Mouse (Mus musculus) embryonic facial prominence, embryonic 10.5 days (tissue): ENCODE measurements around the gene Camta1. TPM values are rescaled to one million over a fixed set of nuclear protein-coding genes. Genes with fewer than 3 reads are reported as not detected.

Experiments used
- DNase-seq: peaks from one replicate; pipeline ENCODE4 v3.0.0-alpha.2; 2017; ENCODE audit warnings: low spot score
- H3K27ac ChIP-seq: fragments of 300-500 bp; sonication (generic); replicated peaks from 2 replicates; pipeline ENCODE4 v1.5.1; 2016; ENCODE audit warnings: mild to moderate bottlenecking
- H3K27me3 ChIP-seq: fragments of 300-500 bp; sonication (generic); replicated peaks from 2 replicates; pipeline ENCODE4 v1.6.1; 2016; ENCODE audit warnings: low read depth, mild to moderate bottlenecking; ENCODE audit not compliant: poor library complexity, severe bottlenecking
- H3K36me3 ChIP-seq: fragments of 300-500 bp; sonication (generic); replicated peaks from 2 replicates; pipeline ENCODE4 v1.6.1; 2016; ENCODE audit warnings: mild to moderate bottlenecking, moderate library complexity
- H3K4me1 ChIP-seq: fragments of 300-500 bp; sonication (generic); 2 replicates; pipeline ENCODE4 v1.6.1; 2016
- H3K4me3 ChIP-seq: fragments of 300-500 bp; sonication (generic); 2 replicates; pipeline ENCODE4 v1.5.1; 2016; ENCODE audit warnings: mild to moderate bottlenecking, moderate library complexity
- H3K9me3 ChIP-seq: fragments of 300-500 bp; sonication (generic); 2 replicates; pipeline ENCODE4 v1.6.1; 2016; ENCODE audit warnings: mild to moderate bottlenecking
- WGBS: fragments of 180-500 bp; shearing (Covaris S2); methylation state at CpG from one replicate; pipeline ENCODE4 v1.1.7; 2016; 5-methylcytosine and 5-hydroxymethylcytosine counted together
- polyA plus RNA-seq: library from polyadenylated mRNA; unstranded; fragments of >200 nt; fragmentation: Nextera tagmentation; extraction: Ambion mirVana; gene quantifications from 2 replicates; pipeline ENCODE4 v1.2.1, GENCODE M21; 2016

Camta1 gene
- polyA plus RNA-seq, 1 experiment from 2014 or later: 110 TPM

DNA sequence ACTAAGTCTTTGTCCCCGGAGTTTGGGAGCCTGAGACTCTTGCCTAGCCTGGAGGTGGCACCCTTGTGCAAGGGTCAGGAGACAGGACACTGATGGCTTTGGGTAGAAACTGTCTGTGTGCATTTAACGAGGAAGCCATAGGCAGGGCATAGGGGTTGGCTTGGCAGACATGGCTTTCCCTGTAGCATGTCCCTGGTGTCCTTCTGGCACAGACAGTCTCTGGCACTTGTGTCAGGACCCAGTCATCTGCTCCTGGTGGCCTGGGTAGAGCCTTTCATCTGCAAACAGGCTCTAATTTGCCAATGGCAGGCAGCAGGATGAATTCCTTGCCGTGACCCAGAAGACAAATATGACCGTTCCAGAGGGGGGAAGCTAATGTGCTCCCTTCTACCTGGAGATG is 700.7 kb downstream of the Camta1 start:
- DNase-seq: no peak
- no peaks in the 10 kb centered on the region; the same call in 1 of the 2 replicates for H3K4me1 ChIP-seq
- no peaks in the 10 kb centered on the region for H3K36me3 ChIP-seq
- peaks cover 22% of the 10 kb centered on the region for H3K27me3 ChIP-seq
- 71% methylated on average over 4 of the region's 4 CpGs for WGBS
- no peaks in the 10 kb centered on the region for H3K9me3 ChIP-seq
- H3K27ac ChIP-seq: no peak overlapping the region
- no peak overlapping the region for H3K4me3 ChIP-seq

DNA sequence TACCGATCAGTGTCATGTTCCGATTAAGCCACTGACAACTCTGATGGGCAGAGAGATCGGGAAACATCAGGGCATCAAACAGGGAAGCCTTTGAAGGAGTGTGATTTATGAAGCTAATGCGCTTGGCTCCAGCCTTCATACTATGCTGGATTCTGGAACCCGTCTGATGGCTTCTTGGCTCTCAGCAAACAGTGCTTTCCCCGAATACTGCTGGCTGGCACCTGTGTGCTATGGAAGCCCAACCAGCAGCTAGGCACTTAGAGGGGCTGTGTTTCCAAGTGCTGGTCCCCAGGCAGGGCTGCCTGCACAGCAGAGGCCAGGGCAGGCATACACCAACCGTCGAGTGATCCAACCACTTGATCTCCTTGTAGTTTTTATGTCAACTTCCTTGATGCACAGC is 701.2 kb downstream of the Camta1 start:
- 81% methylated on average over 8 of the region's 8 CpGs for WGBS
- Histone ChIP-seq H3K4me1 (no peaks in the 10 kb centered on the region; the same call in 1 of the 2 replicates), H3K27ac (no peak overlapping the region), H3K36me3 (no peaks in the 10 kb centered on the region), H3K9me3 (no peaks in the 10 kb centered on the region), H3K27me3 (peaks cover 17% of the 10 kb centered on the region), H3K4me3 (no peak overlapping the region)
- DNase-seq: no peak

DNA sequence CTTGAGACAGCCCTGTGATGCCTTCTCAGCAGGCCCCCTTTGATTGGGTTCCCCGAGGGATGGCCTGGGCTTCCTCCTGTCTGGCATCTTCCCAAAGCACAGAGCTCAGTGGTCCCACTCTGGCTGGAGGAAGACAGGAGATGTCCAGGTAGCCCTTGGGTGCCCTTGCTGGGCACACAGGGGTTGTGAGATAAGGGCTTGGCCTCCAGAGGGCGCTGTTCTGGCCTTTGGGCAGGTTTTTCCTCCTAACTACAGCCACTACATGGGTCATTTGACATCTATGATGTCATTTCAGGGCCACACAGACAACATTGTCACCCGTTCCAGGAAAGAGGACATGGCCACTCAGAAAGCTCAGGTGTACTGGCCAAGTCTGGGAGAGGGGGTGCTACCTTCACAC is 703.4 kb downstream of the Camta1 start:
- Histone ChIP-seq H3K36me3 (no peaks in the 10 kb centered on the region), H3K4me1 (peaks cover 13% of the 10 kb centered on the region), H3K27me3 (peaks cover 16% of the 10 kb centered on the region; the same call in 1 of the 2 replicates), H3K27ac (no peak overlapping the region), H3K9me3 (no peaks in the 10 kb centered on the region), H3K4me3 (no peak overlapping the region)
- 56% methylated on average over 3 of the region's 3 CpGs for WGBS
- no peak for DNase-seq

DNA sequence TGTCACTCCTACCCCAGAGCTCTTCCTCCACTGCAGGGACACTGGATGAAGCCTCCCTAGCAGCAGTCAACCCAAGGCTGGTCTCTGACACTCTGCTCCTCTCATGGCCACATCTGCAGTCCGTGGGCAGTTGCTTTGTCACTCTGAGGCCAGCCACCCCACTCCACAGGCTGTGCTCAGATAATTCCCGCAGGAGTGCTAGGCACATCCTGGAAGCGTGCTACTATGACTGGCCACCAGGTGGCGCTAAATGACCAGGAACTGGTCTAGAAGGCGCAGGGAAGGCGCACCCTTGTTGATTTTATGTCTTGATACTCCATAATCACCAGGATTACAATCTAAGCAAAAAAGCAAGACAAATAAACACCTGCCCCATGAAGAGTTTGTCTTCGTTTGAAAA is 704.8 kb downstream of the Camta1 start:
- Histone ChIP-seq H3K4me3 (no peak overlapping the region), H3K4me1 (peaks cover 21% of the 10 kb centered on the region), H3K27ac (no peak overlapping the region), H3K9me3 (no peaks in the 10 kb centered on the region), H3K27me3 (peaks cover 22% of the 10 kb centered on the region; the same call in 1 of the 2 replicates), H3K36me3 (no peaks in the 10 kb centered on the region)
- 3% methylated on average over 7 of the region's 7 CpGs for WGBS
- DNase-seq: peak; percentile 80

DNA sequence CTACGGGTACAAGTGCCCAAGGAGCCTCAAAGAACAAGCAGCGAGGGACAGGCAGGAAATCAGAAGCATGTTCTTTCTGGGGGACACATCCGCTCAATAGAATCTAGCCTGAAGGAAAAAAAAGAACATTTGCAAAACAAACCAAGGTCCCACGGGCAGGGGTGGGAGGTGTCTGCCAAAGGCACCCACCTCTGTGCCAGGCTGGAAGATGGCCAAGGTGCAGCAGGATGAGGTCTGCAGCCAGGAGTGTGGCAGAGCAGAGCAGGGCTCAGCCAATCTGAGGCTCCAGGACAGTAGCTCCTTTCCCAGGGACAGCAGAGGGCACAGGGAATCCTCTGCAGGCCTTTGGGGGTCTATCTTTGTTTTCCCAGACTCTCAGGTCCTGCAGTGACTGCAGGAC is 706.1 kb downstream of the Camta1 start:
- Histone ChIP-seq H3K4me1 (peaks cover 27% of the 10 kb centered on the region), H3K4me3 (no peak overlapping the region), H3K27me3 (peaks cover 20% of the 10 kb centered on the region; the same call in 1 of the 2 replicates), H3K36me3 (no peaks in the 10 kb centered on the region), H3K27ac (no peak overlapping the region), H3K9me3 (no peaks in the 10 kb centered on the region)
- WGBS: 79% methylated on average over 4 of the region's 4 CpGs
- DNase-seq: no peak

DNA sequence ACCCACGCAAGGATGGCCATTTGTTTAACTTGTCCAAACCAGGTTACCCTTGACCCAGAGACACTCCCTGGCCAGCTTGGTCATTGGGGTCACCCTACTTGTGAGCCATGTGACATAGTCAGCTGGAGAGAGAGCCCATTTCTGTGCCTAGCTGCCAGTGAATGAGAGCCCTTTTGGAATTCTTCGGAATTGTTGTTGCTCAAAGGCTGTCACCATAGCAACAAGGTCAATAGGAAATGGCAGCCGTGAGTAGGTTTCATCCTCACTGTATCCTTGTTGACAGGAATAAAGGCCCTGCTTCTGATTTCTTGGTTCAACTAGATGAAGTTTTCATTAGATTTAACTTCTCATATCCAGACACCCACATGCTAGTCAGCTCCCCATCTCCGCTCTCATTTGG is 707.4 kb downstream of the Camta1 start:
- Histone ChIP-seq H3K27me3 (peaks cover 20% of the 10 kb centered on the region; the same call in 1 of the 2 replicates), H3K4me1 (peaks cover 27% of the 10 kb centered on the region), H3K27ac (no peak overlapping the region), H3K36me3 (no peaks in the 10 kb centered on the region), H3K4me3 (no peak overlapping the region), H3K9me3 (no peaks in the 10 kb centered on the region)
- DNase-seq: no peak
- WGBS: 58% methylated on average over 4 of the region's 4 CpGs

DNA sequence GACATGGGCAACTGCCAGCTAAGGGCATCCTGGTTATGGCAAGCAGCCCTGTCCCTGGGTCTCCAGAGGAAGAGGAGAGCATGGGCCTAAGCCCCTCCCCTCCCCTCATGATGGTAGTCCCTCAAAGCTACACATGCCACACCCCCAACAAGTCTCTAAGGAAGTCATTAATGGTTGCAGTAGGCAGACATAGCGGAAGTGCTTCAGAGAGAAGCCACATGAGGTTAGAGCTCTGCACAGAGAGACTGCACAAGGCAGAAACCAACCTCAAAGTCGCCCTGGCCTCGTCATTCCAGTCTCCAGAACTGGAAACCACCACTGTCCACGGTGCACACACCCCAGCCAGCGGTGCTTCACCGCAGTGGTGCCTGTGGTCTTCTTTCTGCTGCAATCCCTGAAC is 709.7 kb downstream of the Camta1 start:
- H3K27me3 ChIP-seq: peaks cover 37% of the 10 kb centered on the region
- H3K36me3 ChIP-seq: no peaks in the 10 kb centered on the region
- 76% methylated on average over 6 of the region's 6 CpGs for WGBS
- no peak overlapping the region for H3K4me3 ChIP-seq
- no peak overlapping the region; the same call in 1 of the 2 replicates for H3K27ac ChIP-seq
- DNase-seq: no peak
- peaks cover 30% of the 10 kb centered on the region for H3K4me1 ChIP-seq
- no peaks in the 10 kb centered on the region for H3K9me3 ChIP-seq

DNA sequence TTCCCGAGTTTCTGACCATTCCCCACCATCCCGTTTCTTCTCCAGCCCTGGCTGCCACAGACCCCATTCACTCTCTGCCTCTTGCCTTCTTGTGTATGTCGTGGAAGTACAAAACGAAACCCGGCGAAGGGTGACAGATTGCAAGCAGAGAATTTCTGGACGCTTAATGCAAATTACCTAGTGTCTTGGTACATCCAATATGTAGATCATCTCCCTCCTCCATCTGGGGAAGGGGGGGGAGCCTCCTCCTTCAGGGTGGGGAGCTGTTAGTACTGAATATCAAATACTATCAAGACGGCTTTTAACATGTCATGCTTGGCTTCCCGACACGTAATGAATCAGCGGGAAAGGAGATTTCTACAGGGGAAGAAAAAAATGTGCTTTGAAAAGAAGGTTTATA is 710.8 kb downstream of the Camta1 start:
- H3K4me1 ChIP-seq: peaks cover 30% of the 10 kb centered on the region
- H3K27me3 ChIP-seq: peaks cover 28% of the 10 kb centered on the region
- H3K27ac ChIP-seq: no peak overlapping the region
- no peak overlapping the region for H3K4me3 ChIP-seq
- no peaks in the 10 kb centered on the region for H3K36me3 ChIP-seq
- 85% methylated on average over 11 of the region's 11 CpGs for WGBS
- no peak for DNase-seq
- H3K9me3 ChIP-seq: no peaks in the 10 kb centered on the region

DNA sequence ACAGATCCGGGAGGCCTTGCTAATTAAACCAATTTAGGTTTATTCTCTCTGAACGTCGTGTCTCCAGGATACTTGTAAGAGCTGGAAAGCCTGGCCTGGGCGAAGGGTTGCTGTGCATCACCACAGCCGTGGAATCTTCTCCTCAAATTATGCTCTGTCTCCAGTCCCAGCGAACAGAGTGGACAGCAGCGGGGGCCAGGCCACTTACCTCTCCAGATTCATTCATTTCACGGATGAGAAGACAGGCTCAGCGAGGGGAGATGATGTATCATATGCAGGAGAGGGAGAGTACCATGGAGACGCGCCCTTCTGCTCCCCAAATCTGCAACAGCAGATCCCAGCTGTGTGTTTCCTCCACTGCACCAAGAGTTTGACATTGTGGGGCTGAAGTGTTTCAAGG is 711.6 kb downstream of the Camta1 start:
- H3K27me3 ChIP-seq: peaks cover 28% of the 10 kb centered on the region
- no peaks in the 10 kb centered on the region for H3K36me3 ChIP-seq
- H3K4me1 ChIP-seq: peaks cover 30% of the 10 kb centered on the region
- no peaks in the 10 kb centered on the region for H3K9me3 ChIP-seq
- DNase-seq: no peak
- WGBS: 79% methylated on average over 11 of the region's 11 CpGs
- H3K4me3 ChIP-seq: no peak overlapping the region
- no peak overlapping the region for H3K27ac ChIP-seq

DNA sequence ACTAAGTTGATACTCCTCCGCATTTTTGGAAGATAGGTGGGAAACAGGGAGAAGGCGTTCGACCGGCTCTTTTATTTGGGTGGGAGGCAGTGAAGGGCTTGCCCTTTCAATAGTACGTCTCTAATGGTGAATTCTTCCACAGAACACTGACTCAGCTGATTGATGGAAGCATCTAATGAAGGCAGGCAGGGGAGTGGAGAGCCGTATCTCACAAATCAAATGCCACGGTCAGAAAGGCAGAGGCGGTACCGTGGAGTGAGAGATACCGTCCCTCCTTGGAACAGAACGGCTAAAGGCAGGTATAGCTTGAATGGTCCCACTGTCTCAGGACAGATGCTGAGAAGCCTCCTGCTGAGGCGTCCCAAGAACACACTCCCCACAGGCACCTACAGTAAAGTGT is 714.1 kb downstream of the Camta1 start:
- Histone ChIP-seq H3K4me3 (no peak overlapping the region), H3K36me3 (no peaks in the 10 kb centered on the region), H3K27ac (no peak overlapping the region), H3K9me3 (peaks cover 15% of the 10 kb centered on the region), H3K4me1 (peaks cover 16% of the 10 kb centered on the region), H3K27me3 (peaks cover 24% of the 10 kb centered on the region)
- 35% methylated on average over 12 of the region's 12 CpGs for WGBS
- DNase-seq: no peak

DNA sequence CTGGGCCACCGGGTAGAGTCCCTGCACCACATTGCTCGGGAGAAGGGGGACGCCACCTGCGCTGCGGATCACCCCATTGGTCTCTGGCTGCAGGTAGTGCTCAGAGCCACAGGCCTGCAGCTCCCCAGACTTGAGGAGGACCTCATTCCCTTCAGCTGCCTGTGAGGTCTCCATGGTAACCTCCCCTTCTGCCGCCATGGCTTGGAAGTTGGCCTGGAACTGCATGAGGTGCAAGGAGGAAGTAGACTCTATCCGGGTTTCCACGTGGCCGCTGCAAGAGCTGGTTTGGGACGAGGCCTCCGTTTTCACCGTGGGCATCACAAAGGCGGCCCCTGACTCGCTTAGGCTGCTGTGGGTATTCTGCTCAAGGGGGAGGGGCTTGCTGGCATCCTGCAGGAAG is 717.6 kb downstream of the Camta1 start:
- H3K27me3 ChIP-seq: peaks cover 40% of the 10 kb centered on the region
- no peak overlapping the region for H3K4me3 ChIP-seq
- peaks cover 15% of the 10 kb centered on the region for H3K9me3 ChIP-seq
- H3K4me1 ChIP-seq: peaks cover 27% of the 10 kb centered on the region
- H3K36me3 ChIP-seq: no peaks in the 10 kb centered on the region
- no peak overlapping the region for H3K27ac ChIP-seq
- no peak for DNase-seq
- 82% methylated on average over 14 of the region's 14 CpGs for WGBS

DNA sequence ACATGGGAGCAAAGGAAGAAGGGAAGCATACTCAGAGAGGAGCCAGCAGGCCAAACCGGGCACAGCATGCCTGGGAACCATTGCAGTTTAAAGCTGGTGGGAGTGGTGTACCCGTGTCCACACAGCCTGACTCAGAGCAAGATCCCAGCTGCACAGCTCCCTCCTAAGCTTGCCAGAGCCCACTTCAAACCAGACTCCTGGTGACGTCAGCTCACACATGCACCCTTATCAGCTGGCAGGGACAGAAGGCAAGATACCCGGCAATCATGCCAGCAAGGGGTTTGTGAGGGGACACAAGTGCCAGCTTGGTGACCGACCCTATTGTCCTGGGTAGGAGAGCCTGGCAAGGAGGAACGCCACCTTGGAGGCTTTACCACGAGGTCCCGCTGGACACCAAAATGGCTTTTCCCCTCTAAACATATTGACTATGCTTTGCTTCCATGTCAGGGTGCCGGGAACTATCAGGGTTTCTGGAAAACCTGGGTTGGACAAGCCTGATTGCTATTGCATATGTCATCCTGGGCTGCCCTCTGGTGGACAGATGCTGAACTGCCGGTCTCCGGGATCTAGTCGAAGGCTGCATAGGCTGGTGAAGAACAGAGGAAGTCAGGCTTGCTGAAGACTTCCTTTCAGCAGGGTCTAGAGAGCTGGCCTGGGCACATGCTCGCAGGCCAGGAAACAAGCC is 720.3 kb downstream of the Camta1 start:
- Histone ChIP-seq H3K9me3 (peaks cover 15% of the 10 kb centered on the region), H3K36me3 (no peaks in the 10 kb centered on the region), H3K4me3 (peak overlapping the region; percentile 40), H3K27ac (peak overlapping the region; percentile 73), H3K27me3 (peaks cover 39% of the 10 kb centered on the region), H3K4me1 (peaks cover 39% of the 10 kb centered on the region)
- 16% methylated on average over 13 of the region's 13 CpGs for WGBS
- DNase-seq: peak; percentile 94

DNA sequence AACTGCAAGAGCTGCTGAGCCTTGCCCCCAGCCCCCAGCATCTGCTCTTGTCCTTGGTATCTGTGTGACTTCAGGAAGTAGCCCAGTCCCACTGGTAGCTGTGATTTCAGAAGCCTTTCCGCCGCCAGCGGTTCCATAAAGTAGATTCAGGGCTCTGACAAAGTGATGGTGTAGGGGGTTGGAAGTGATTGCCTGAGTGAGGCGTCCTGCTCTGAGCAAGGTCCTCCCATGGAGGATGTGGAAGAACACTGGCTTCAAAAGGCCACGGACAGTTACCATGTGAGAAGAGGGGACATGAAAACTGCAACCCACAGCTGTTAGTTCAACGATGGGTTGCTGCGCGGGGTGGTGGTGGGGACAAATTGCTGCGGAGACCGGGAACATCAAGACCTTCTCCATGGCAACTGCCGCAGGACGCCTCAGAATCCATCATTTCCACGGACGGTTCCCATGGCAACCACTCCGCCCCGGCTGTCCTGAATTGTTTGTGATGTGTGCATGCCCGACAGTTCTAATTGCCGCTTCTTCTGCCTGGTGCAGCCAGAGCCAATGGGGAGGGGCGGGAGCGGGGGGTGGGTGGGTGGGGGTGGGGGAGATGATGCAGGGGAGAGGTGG is 721.2 kb downstream of the Camta1 start:
- Histone ChIP-seq H3K9me3 (peaks cover 15% of the 10 kb centered on the region), H3K4me1 (peaks cover 39% of the 10 kb centered on the region), H3K36me3 (no peaks in the 10 kb centered on the region), H3K27ac (peak overlapping the region; percentile 76), H3K4me3 (peak overlapping the region; percentile 40), H3K27me3 (peaks cover 47% of the 10 kb centered on the region)
- 11% methylated on average over 20 of the region's 20 CpGs for WGBS
- peak; percentile 81 for DNase-seq
